Mouse (Mus musculus) right cerebral cortex, postnatal 14 days (tissue): ENCODE data around the gene Slc24a3.

Source experiments
- DNase-seq: peaks from one replicate; pipeline ENCODE4 v3.0.0; 2022

Gene Slc24a3

GRCm38 (mm10) chr2:145214086-145214831, 46.7 kb downstream of the Slc24a3 start:
- no peak for DNase-seq

- no peak for DNase-seq
Observed at GRCm38 (mm10) chr2:145216580-145216979, 49.0 kb downstream of the Slc24a3 start.

- DNase-seq = no peak
Observed at GRCm38 (mm10) chr2:145217422-145217821, 49.9 kb downstream of the Slc24a3 start.

GRCm38 (mm10) chr2:145219246-145219645, 51.7 kb downstream of the Slc24a3 start:
- no peak for DNase-seq

GRCm38 (mm10) chr2:145223646-145224045, 56.1 kb downstream of the Slc24a3 start:
- no peak for DNase-seq

- no peak for DNase-seq
Observed at GRCm38 (mm10) chr2:145225640-145226039, 58.1 kb downstream of the Slc24a3 start.

- DNase-seq = no peak
Observed at GRCm38 (mm10) chr2:145226100-145226499, 58.5 kb downstream of the Slc24a3 start.

- no peak for DNase-seq
Observed at GRCm38 (mm10) chr2:145227351-145227750, 59.8 kb downstream of the Slc24a3 start.

GRCm38 (mm10) chr2:145232764-145233484, 65.4 kb downstream of the Slc24a3 start:
- no peak for DNase-seq

GRCm38 (mm10) chr2:145233547-145234398, 66.2 kb downstream of the Slc24a3 start:
- peak; percentile 55 for DNase-seq

GRCm38 (mm10) chr2:145246384-145246783, 78.8 kb downstream of the Slc24a3 start:
- no peak for DNase-seq

GRCm38 (mm10) chr2:145248185-145248584, 80.6 kb downstream of the Slc24a3 start:
- DNase-seq = no peak

- peak; percentile 25 for DNase-seq
Observed at GRCm38 (mm10) chr2:145257332-145257731, 89.8 kb downstream of the Slc24a3 start.

- DNase-seq = no peak
Observed at GRCm38 (mm10) chr2:145257855-145258254, 90.3 kb downstream of the Slc24a3 start.

GRCm38 (mm10) chr2:145260574-145260973, 93.0 kb downstream of the Slc24a3 start:
- no peak for DNase-seq

- no peak for DNase-seq
Observed at GRCm38 (mm10) chr2:145262153-145262552, 94.6 kb downstream of the Slc24a3 start.

- no peak for DNase-seq
Observed at GRCm38 (mm10) chr2:145266723-145267122, 99.2 kb downstream of the Slc24a3 start.

GRCm38 (mm10) chr2:145268971-145269370, 101.4 kb downstream of the Slc24a3 start:
- no peak for DNase-seq

GRCm38 (mm10) chr2:145269410-145269809, 101.9 kb downstream of the Slc24a3 start:
- DNase-seq = no peak

- DNase-seq = no peak
Observed at GRCm38 (mm10) chr2:145274016-145274677, 106.6 kb downstream of the Slc24a3 start.

- no peak for DNase-seq
Observed at GRCm38 (mm10) chr2:145279336-145279735, 111.8 kb downstream of the Slc24a3 start.

- DNase-seq = no peak
Observed at GRCm38 (mm10) chr2:145283746-145284145, 116.2 kb downstream of the Slc24a3 start.

- no peak for DNase-seq
Observed at GRCm38 (mm10) chr2:145288501-145288900, 120.9 kb downstream of the Slc24a3 start.
